Mouse (Mus musculus) embryonic facial prominence, embryonic 12.5 days (tissue): ENCODE measurements around the gene Gm9758. TPM values are rescaled to one million over a fixed set of nuclear protein-coding genes. Genes with fewer than 3 reads are reported as not detected.
A peak's percentile ranks its signal among the peaks of the same experiment; 100 is the strongest.
"Not testable (repeated sequence)": the region's sequence is repeated elsewhere in the genome, so short reads cannot be mapped to it uniquely, and the experiment has no call there.

Experiments
- ATAC-seq: fragments of 200-750 bp; cut with Nextera tagmentation; 2 replicates; pipeline ENCODE4 v1.8.0; 2017; ENCODE audit not compliant: insufficient number of reproducible peaks, insufficient read depth, low FRiP score, low TSS enrichment
- H3K27ac ChIP-seq: fragments of 300-500 bp; sonication (generic); 2 replicates; pipeline ENCODE4 v1.5.1; 2016; ENCODE audit warnings: mild to moderate bottlenecking
- H3K27me3 ChIP-seq: fragments of 300-500 bp; sonication (generic); 2 replicates; pipeline ENCODE4 v1.6.1; 2016; ENCODE audit warnings: mild to moderate bottlenecking, moderate library complexity
- H3K36me3 ChIP-seq: fragments of 300-500 bp; sonication (generic); 2 replicates; pipeline ENCODE4 v1.6.1; 2016; ENCODE audit warnings: mild to moderate bottlenecking
- H3K4me1 ChIP-seq: fragments of 300-500 bp; sonication (generic); 2 replicates; pipeline ENCODE4 v1.6.1; 2016
- H3K4me2 ChIP-seq: fragments of 300-500 bp; sonication (generic); replicated peaks from 2 replicates; pipeline ENCODE4 v1.6.1; 2016; ENCODE audit warnings: mild to moderate bottlenecking, moderate library complexity
- H3K4me3 ChIP-seq: fragments of 300-500 bp; sonication (generic); 2 replicates; pipeline ENCODE4 v1.5.1; 2016; ENCODE audit warnings: mild to moderate bottlenecking
- H3K9ac ChIP-seq: fragments of 300-500 bp; sonication (generic); 2 replicates; pipeline ENCODE4 v1.6.1; 2016; ENCODE audit warnings: mild to moderate bottlenecking, moderate library complexity
- H3K9me3 ChIP-seq: fragments of 300-500 bp; sonication (generic); 2 replicates; pipeline ENCODE4 v1.6.1; 2016; ENCODE audit warnings: mild to moderate bottlenecking, moderate library complexity
- WGBS: fragments of 180-500 bp; shearing (Covaris S2); methylation state at CpG from one replicate; pipeline ENCODE4 v1.1.7; 2016; 5-methylcytosine and 5-hydroxymethylcytosine counted together
- polyA plus RNA-seq: library from polyadenylated mRNA; unstranded; fragments of >200 nt; fragmentation: Nextera tagmentation; extraction: Ambion mirVana; gene quantifications from 2 replicates; pipeline ENCODE4 v1.2.1, GENCODE M21; 2016

The Gm9758 gene
- polyA plus RNA-seq: not detected in 2 replicates

DNA sequence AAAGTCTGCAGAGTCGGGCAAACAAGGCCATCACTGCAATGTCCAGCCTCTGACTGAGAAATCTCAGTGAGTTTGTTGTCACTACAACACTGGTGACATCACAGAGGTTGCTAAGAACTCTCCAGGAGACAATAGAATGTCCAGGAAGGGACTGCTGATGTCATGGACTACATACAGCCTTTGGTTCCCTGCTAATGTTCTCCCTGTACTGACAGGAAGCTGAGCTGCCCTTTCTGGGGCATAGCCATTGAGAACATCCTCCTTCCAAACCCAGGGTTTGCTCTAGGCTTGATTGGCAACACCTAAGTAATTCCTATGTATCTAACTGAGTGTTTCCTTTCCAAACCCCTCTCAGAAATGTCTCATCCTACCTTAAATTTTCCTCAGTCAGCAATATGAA is at the start of gene Gm9758:
Gene Gm9758, minus strand, starts transcription at position 101 of the 400 bp plus-strand sequence.
- not testable (repeated sequence) for H3K9ac ChIP-seq, H3K27me3 ChIP-seq, H3K4me3 ChIP-seq, ATAC-seq, H3K36me3 ChIP-seq, H3K9me3 ChIP-seq, H3K27ac ChIP-seq, H3K4me2 ChIP-seq, H3K4me1 ChIP-seq
- 49% methylated on average over 1 of the region's 1 CpGs for WGBS

GRCm38 (mm10) chr5:14963821-14964220 is 49.1 kb upstream of the Gm9758 start:
- not testable (repeated sequence) for ATAC-seq, H3K4me2 ChIP-seq

GRCm38 (mm10) chr5:14961502-14961901 is 46.8 kb upstream of the Gm9758 start:
- H3K9me3 ChIP-seq: peaks cover 13% of the 10 kb centered on the region; the same call in 1 of the 2 replicates
- not testable (repeated sequence) for H3K27me3 ChIP-seq, H3K36me3 ChIP-seq, H3K9ac ChIP-seq, H3K4me3 ChIP-seq, H3K4me1 ChIP-seq, H3K27ac ChIP-seq, H3K4me2 ChIP-seq
- WGBS: 77% methylated on average over 4 of the region's 4 CpGs
- ATAC-seq: peak; percentile 81; the same call in 1 of the 2 replicates

More at GRCm38 (mm10) chr5:14963821-14964220, 49.1 kb upstream of the Gm9758 start:
- not testable (repeated sequence) for H3K9ac ChIP-seq, H3K27ac ChIP-seq, H3K9me3 ChIP-seq, H3K4me1 ChIP-seq, H3K36me3 ChIP-seq, H3K4me3 ChIP-seq, H3K27me3 ChIP-seq
- WGBS: 80% methylated on average over 13 of the region's 13 CpGs

- not testable (repeated sequence) for H3K27me3 ChIP-seq, H3K27ac ChIP-seq, H3K4me1 ChIP-seq, H3K9ac ChIP-seq, H3K36me3 ChIP-seq, H3K4me3 ChIP-seq, H3K4me2 ChIP-seq
- peaks cover 15% of the 10 kb centered on the region for H3K9me3 ChIP-seq
- WGBS: 87% methylated on average over 1 of the region's 1 CpGs
- ATAC-seq: 0 out of 2 replicates have a peak, but pooled peaks have one; percentile 35
Observed at GRCm38 (mm10) chr5:14955928-14956706, 41.4 kb upstream of the Gm9758 start.

DNA sequence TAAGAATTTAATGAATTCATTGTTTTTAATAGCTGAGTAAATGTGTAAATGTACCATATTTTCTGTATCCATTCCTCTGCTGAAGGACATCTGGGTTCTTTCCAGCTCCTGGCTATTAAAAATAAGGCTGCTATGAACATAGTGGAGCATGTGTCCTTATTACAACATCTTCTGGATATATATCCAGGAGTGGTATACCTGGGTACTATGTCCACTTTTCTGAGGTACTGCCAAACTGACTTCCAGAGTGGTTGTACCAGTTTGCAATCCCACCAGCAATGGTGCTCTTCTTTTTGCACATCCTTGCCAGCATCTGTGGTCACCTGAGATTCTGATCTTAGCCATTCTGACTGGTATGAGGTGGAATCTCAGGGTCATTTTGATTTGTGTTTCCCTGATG is 38.9 kb upstream of the Gm9758 start:
- H3K4me1 ChIP-seq, H3K27me3 ChIP-seq, H3K27ac ChIP-seq, H3K9ac ChIP-seq, H3K36me3 ChIP-seq, H3K4me3 ChIP-seq, H3K4me2 ChIP-seq, ATAC-seq: not testable (repeated sequence)
- H3K9me3 ChIP-seq: peaks cover 15% of the 10 kb centered on the region

DNA sequence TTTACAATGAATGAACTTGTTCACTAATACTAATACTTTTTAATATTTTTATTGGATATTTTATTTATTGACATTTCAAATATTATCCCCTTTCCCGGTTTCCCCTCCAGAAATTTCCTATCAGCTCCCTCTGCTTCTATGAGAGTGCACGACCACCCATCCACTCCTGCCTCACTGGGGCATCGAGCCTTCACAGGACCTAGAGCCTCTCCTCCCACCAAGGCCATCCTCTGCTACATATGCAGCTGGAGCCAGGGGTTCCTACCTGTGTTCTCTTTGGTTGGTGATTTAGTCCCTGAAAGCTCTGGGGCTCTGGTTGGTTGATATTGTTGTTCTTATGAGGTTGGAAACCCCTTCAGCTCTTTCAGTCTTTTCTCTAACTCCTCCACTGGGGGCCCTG is 38.0 kb upstream of the Gm9758 start:
- not testable (repeated sequence) for H3K4me2 ChIP-seq, ATAC-seq, H3K4me1 ChIP-seq, H3K4me3 ChIP-seq, H3K9ac ChIP-seq, H3K36me3 ChIP-seq, H3K27me3 ChIP-seq, H3K27ac ChIP-seq
- WGBS: 74% methylated on average over 3 of the region's 3 CpGs
- peaks cover 16% of the 10 kb centered on the region for H3K9me3 ChIP-seq

- H3K36me3 ChIP-seq, H3K27me3 ChIP-seq, H3K9ac ChIP-seq, H3K4me3 ChIP-seq, H3K27ac ChIP-seq, H3K4me2 ChIP-seq, H3K4me1 ChIP-seq: not testable (repeated sequence)
- 67% methylated on average over 7 of the region's 7 CpGs for WGBS
- peak; percentile 72; the same call in 1 of the 2 replicates for ATAC-seq
- H3K9me3 ChIP-seq: peaks cover 16% of the 10 kb centered on the region
Observed at GRCm38 (mm10) chr5:14951822-14952221, 37.1 kb upstream of the Gm9758 start.

DNA sequence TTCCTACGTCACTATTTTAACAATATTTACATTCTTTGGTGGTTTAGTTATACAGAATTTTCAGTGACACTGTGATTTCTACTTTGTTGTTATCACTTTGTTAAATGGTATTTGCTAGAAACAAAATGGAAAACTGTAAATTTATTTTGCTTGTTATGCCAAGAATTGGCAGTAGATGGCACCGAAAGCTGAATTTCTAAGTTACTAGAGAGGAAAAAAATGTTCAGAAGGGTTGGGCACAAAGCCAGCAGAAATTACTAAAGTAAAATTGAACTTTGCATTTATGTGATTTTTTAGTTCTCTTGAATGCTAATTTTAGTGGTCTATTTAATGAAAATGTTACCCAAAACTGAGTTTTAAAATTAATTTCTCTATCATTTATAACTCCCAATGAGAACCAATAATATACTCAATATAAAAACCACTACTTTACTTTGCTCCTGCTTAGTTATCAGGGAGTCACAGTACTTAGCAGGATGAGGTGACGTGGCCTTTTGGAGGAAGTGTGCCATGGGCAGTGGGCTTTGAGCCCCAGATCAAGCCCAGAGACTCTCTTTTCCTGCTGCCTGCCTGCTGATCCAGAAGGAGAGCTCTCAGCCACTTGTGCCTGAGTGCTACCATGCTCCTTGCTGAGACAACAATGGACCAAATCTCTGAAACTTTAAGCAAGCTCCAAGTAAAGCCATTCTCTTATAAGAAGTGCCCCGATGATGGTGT is 32.9 kb upstream of the Gm9758 start:
- not testable (repeated sequence) for H3K4me3 ChIP-seq, H3K4me1 ChIP-seq, H3K27ac ChIP-seq, H3K4me2 ChIP-seq, H3K36me3 ChIP-seq, H3K9ac ChIP-seq, H3K27me3 ChIP-seq, ATAC-seq
- WGBS: 58% methylated on average over 4 of the region's 4 CpGs
- peaks cover 13% of the 10 kb centered on the region for H3K9me3 ChIP-seq

GRCm38 (mm10) chr5:14945524-14945923 is 30.8 kb upstream of the Gm9758 start:
- WGBS: 60% methylated on average over 4 of the region's 4 CpGs
- 0 out of 2 replicates have a peak, but pooled peaks have one; percentile 47 for ATAC-seq

GRCm38 (mm10) chr5:14941043-14941442 is 26.3 kb upstream of the Gm9758 start:
- not testable (repeated sequence) for H3K4me3 ChIP-seq, H3K27ac ChIP-seq, H3K9me3 ChIP-seq, ATAC-seq, H3K4me2 ChIP-seq, H3K4me1 ChIP-seq, H3K27me3 ChIP-seq, H3K9ac ChIP-seq, H3K36me3 ChIP-seq
- 82% methylated on average over 1 of the region's 1 CpGs for WGBS

More at GRCm38 (mm10) chr5:14945524-14945923, 30.8 kb upstream of the Gm9758 start:
- not testable (repeated sequence) for H3K4me2 ChIP-seq, H3K4me3 ChIP-seq, H3K9ac ChIP-seq, H3K9me3 ChIP-seq, H3K4me1 ChIP-seq, H3K36me3 ChIP-seq, H3K27ac ChIP-seq, H3K27me3 ChIP-seq

DNA sequence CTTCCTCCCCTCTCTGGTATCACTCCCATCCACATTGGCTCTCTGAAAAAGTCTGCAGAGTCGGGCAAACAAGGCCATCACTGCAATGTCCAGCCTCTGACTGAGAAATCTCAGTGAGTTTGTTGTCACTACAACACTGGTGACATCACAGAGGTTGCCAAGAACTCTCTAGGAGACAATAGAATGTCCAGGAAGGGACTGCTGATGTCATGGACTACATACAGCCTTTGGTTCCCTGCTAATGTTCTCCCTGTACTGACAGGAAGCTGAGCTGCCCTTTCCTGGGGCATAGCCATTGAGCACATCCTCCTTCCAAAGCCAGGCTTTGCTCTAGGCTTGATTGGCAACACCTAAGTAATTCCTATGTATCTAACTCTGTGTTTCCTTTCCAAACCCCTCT is 23.6 kb upstream of the Gm9758 start, which contains the start of gene Speer4e:
Gene Speer4e, minus strand, starts transcription at position 101 of the 400 bp plus-strand sequence.
- H3K27ac ChIP-seq, H3K4me3 ChIP-seq, ATAC-seq, H3K36me3 ChIP-seq, H3K9me3 ChIP-seq, H3K4me2 ChIP-seq, H3K9ac ChIP-seq, H3K4me1 ChIP-seq, H3K27me3 ChIP-seq: not testable (repeated sequence)
- 36% methylated on average over 1 of the region's 1 CpGs for WGBS

DNA sequence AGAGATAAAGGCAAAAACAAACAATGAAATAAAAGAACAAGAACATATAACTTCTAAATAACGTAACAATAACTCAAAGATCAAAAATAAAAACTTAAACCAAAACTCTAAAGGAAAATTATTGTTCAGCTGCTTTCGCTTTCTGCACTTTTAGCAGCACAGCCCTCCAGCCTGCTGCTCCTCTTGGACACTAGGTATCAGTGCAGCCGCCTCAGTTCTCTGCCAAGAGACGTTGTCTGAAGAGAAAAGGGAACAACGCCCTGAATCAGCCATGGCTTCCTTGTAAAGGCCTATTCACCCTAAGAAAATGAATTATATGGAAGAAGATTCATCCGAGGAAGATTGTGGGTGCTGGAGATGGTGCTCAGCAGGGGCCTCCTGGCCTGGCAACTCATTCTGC is 19.0 kb upstream of the Gm9758 start:
- ATAC-seq, H3K36me3 ChIP-seq, H3K27me3 ChIP-seq, H3K4me1 ChIP-seq, H3K4me3 ChIP-seq, H3K9me3 ChIP-seq, H3K27ac ChIP-seq, H3K9ac ChIP-seq, H3K4me2 ChIP-seq: not testable (repeated sequence)
- 74% methylated on average over 5 of the region's 6 CpGs for WGBS
